In the genomic region with DNA sequence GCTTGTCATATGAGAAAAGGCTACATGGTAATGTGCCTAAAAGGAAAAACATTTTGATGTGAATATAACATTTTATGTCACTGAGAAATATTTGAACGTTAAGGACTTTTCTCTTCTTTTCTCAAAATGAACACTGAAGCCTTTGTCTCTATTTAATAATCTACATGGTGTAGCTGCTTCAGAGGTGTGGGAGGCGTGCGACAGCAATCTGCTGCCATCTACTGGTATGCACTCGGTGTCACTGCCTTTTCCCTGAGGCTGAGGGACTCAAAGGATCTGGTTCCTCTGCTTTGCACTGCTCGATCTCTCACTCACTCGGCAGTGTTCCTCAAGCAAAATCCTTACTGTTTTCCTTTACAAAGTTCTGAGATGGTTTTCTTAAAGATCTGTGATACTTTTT, we compare ENCODE assay signal across 8 mouse cellular contexts. TPM values are rescaled to one million over a fixed set of nuclear protein-coding genes. Genes with fewer than 3 reads are reported as not detected.
A peak's percentile ranks its signal among the peaks of the same experiment; 100 is the strongest.
DNase-seq lines count a peak whose midpoint lies in the region; ATAC-seq and TF ChIP-seq lines count a peak whose summit lies in the region.

No protein-coding gene starts in this region.

- TF ChIP-seq CTCF in cerebellum, adult 2 months (IDR thresholded peaks at IDR 0.05; ENCODE audit: borderline replicate concordance, insufficient read depth, low read depth, low read length): peak; percentile 99
- peak; percentile 97 for TF ChIP-seq CTCF in lung, postnatal 0 days (IDR thresholded peaks at IDR 0.05)

- no peaks in the 10 kb centered on the region for H3K27me3 ChIP-seq in cerebellum, adult 2 months (ENCODE audit: control insufficient read depth, insufficient read depth, low read length)
- H3K27me3 ChIP-seq in lung, postnatal 0 days (replicated peaks; ENCODE audit: insufficient read depth, low read length): no peaks in the 10 kb centered on the region

- no peaks in the 10 kb centered on the region for H3K36me3 ChIP-seq in lung, postnatal 0 days (ENCODE audit: insufficient read depth, low read length)

- TF ChIP-seq EP300 in lung, postnatal 0 days (IDR thresholded peaks at IDR 0.05): no peak

- H3K9ac ChIP-seq in lung, postnatal 0 days (replicated peaks; ENCODE audit: low read depth): no peak overlapping the region

- peak; percentile 95 for ATAC-seq in hematopoietic stem cell, adult 5-6 weeks (replicated peaks in 1 of 2; ENCODE audit: insufficient read depth in 1 of 2, low FRiP score in 2 of 2, low TSS enrichment in 1 of 2, low read depth in 1 of 2, poor library complexity in 2 of 2, severe bottlenecking in 2 of 2)
- peak; percentile 85 for ATAC-seq in lung, postnatal 0 days

- H3K4me3 ChIP-seq in cerebellum, adult 2 months (replicated peaks; ENCODE audit: insufficient read depth, low read depth, low read length): peak overlapping the region; percentile 11
- H3K4me3 ChIP-seq in lung, postnatal 0 days (ENCODE audit: low read depth, low read length): no peak overlapping the region

- WGBS in cerebellum, adult 2 months: 2% methylated on average over 6 of the region's 6 CpGs
- WGBS in lung, postnatal 0 days: 1% methylated on average over 6 of the region's 6 CpGs

- no peaks in the 10 kb centered on the region for H3K9me3 ChIP-seq in lung, postnatal 0 days (ENCODE audit: low read length)

- no peak overlapping the region; the same call in 1 of the 2 replicates for H3K27ac ChIP-seq in cerebellum, adult 2 months (ENCODE audit: insufficient read depth, low read length)
- no peak overlapping the region for H3K27ac ChIP-seq in lung, postnatal 0 days (ENCODE audit: low read length)

- H3K4me1 ChIP-seq in cerebellum, adult 2 months (ENCODE audit: control insufficient read depth, insufficient read depth, low read length): peaks cover 34% of the 10 kb centered on the region
- H3K4me1 ChIP-seq in lung, postnatal 0 days (ENCODE audit: insufficient read depth, low read depth, low read length): no peaks in the 10 kb centered on the region

- DNase-seq in Muller cell, postnatal 12 days (ENCODE audit: inconsistent ontology term): peak; percentile 61
- peak; percentile 92 to 93 for DNase-seq in cerebellum, adult 2 months
- DNase-seq in forelimb bud, embryonic 11.5 days (ENCODE audit: low read depth, low spot score): peak; percentile 88
- peak; percentile 75 to 87 for DNase-seq in layer of hippocampus, adult 8-10 months (ENCODE audit: low spot score in 2 of 2)
- DNase-seq in lung, postnatal 0 days (ENCODE audit: low spot score): peak; percentile 85
- peak; percentile 40 for DNase-seq in retina, adult 2 months (ENCODE audit: low read depth, low spot score)
- peak; percentile 73 for DNase-seq in thymus, postnatal 14 days

- no peak for TF ChIP-seq POLR2A in cerebellum, adult 2 months (IDR thresholded peaks at IDR 0.05; ENCODE audit: borderline replicate concordance, insufficient read depth, low read length)

- no peak overlapping the region for H3K4me2 ChIP-seq in lung, postnatal 0 days (replicated peaks; ENCODE audit: low read depth, low read length)

RNA-seq across cellular contexts. Expression of gene Ggact, which starts 37.4 kb away (rescaled TPM):
- 137 and 143 TPM in 2 replicates for polyA plus RNA-seq in cerebellum, adult 2 months (2012; rRNA removed)
- total RNA-seq in hematopoietic stem cell, adult 5-6 weeks (2017): 15.6 and 23.7 TPM in 2 replicates
- 10 to 100 TPM; 44.2 to 47.8 (median 45.5) TPM for total RNA-seq in layer of hippocampus, adult 8-10 months (2022)
- 31.2 and 35.3 TPM in 2 replicates for polyA plus RNA-seq in lung, postnatal 0 days (2015; fragmentation: Nextera tagmentation; extraction: Ambion mirVana)

Comparison
In these comparisons a context has a peak if more than half of its experiments do, and no peak if none do; other contexts are left out.
1. DNase-seq: peak in every context shown above with its lines; median percentile 92 in cerebellum, adult 2 months; 88 in forelimb bud, embryonic 11.5 days; 85 in lung, postnatal 0 days; 81 in layer of hippocampus, adult 8-10 months; 73 in thymus, postnatal 14 days; 61 in Muller cell, postnatal 12 days; 40 in retina, adult 2 months.